Mouse (Mus musculus) layer of hippocampus, postnatal 36 days (tissue): Measurements from ENCODE around the gene Coro2a. TPM values are rescaled to one million over a fixed set of nuclear protein-coding genes. Genes with fewer than 3 reads are reported as not detected.
"Not testable (repeated sequence)": the region's sequence is repeated elsewhere in the genome, so short reads cannot be mapped to it uniquely, and the experiment has no call there.

ENCODE experiments used
- DNase-seq, 2 experiments: peaks; one replicate each; pipeline ENCODE4 v3.0.0; 2022
- total RNA-seq, 2 experiments: library from RNA; stranded (reverse); gene quantifications; 2 replicates each; pipeline ENCODE4 v1.2.3; 2021

The Coro2a gene
- total RNA-seq = 10 to 100 TPM; 16.0 to 17.0 TPM

- DNase-seq = peak; percentile 86 to 89
Measured at GRCm38 (mm10) chr4:46601844-46602423, at the start of gene Coro2a. Gene Coro2a, minus strand, starts transcription at chr4:46602202.

- peak; percentile 92 to 93 for DNase-seq
Measured at GRCm38 (mm10) chr4:46650086-46650753, 48.2 kb upstream of the Coro2a start, which contains the start of gene Tbc1d2. Gene Tbc1d2, minus strand, starts transcription at chr4:46650209.

- no peak for DNase-seq
Measured at GRCm38 (mm10) chr4:46649161-46649560, 47.2 kb upstream of the Coro2a start.

DNA sequence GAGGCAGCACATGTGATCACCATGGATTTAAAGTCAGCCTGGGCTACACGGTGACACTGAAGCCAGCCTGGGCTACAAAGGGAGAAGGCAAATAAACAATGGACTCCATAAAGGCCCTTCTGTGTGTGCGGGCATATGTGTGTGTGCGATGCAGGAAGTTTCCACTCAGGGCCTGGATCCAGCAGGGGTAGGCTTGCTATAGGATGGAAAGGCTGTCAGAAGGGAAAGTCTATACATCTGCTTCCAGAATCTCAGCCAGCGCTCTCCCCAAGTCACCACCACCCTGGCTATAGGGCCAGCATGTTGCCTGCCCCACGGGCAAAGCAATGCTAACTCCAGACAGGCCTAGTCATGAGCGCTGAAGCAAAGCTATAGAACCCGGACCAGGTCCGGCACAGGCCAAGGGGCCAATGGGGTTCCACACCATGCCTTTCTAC, 41.7 kb upstream of the Coro2a start:
- no peak for DNase-seq

DNA sequence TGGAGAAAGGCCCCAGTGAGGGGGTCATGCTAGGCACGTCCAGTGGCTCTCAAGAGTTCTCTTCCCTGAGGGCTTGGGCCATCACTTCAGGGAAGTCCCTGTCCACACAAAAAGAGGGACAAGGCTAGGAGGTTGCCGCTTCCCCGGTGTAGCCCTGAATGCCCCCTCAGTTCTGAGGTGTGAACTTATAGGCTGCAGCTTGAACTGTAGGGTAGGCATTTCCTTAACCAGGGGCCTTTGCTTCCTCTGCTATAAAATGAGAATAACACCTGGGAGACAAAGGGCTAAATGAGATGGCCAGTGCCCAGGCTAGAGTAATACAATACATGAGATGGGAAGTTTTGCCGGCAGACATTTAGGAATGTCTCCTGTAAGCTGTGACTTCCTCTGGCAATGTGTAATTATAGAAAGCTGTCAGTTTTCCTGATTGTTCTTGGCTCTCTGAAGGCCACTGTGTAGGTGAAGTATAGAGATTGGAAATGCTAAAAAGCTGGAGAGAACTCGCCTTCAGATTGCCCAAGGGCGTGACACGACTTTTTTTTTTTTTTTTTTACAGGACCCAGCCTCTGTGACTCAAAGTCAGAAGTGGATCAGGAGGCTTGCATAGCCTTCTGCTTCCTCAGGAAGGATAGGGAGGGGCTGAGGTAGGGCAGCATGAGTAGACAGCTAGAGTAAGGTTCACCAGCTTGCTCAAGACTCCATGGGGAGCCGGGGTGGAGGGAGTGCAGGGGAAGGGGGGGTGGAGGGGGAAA, 41.1 kb upstream of the Coro2a start:
- no peak for DNase-seq

DNA sequence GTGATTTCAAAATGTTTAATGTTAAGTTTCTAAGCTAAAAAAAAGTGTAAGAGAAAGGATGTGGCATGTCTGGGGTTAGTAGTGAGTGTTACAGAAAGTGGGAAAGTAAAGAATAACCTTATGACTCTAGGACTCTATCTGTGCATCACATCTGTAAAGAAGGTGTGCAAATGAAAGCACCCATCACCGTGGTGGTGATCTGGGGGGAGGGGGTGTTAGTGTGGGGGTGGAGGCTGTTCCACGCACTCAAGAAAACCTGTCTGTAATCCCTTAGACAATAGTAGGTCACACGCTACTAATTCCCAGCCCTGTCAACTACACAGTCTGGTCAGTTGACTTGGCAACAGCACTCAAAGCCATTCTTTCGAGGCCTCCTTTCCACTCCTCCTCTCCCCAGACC, 39.3 kb upstream of the Coro2a start:
- DNase-seq = no peak

GRCm38 (mm10) chr4:46639866-46640265, 37.9 kb upstream of the Coro2a start:
- no peak for DNase-seq

DNA sequence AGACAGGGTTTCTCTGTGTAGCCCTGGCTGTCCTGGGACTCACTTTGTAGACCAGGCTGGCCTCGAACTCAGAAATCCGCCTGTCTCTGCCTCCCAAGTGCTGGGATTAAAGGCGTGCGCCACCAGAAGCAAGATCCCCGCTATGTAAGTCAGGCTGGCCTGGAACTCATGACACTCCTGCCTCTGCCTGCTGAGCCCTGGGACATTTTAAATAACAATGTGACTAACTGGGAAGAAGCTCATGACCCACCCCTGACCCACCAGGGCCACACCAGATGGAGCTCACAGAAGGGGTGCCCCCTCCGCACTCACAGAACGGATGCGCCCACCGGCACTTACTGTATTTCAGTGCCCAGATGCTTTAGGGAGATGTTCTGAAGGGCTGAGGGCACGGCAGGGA, 35.2 kb upstream of the Coro2a start:
- not testable (repeated sequence) for DNase-seq

DNA sequence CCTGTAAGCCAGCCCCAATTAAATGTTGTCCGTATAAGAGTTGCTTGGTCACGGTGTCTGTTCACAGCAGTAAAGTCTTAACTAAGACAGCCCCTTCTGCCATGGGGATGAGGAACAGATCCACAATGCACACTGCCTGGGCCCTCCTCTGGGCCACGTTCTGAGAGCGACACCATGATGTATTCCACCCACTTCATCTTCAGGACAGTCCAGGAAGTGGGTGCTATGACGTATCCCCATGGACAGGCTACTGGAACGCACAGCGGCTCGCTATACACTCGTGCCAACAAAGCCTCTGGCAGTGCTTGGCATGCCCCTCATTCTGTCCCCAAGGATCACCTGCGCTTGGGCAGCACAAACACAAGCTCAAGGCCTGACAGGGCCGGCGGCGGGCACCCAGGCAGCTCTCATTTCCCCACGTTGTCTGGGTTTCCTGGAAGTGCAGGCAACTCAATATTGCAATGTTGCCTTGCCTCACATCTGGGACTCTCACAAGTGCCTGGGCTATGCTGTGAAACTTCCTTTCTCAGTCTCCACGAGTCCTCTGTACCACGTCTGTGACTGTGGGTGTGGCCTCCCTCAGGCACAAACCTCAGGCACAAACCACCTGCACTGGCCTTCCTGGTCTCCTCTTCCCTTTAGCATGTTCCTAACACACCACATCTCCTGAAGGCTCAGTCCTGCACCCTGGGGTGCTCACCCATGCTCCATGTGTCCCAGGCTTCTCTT, 33.9 kb upstream of the Coro2a start:
- DNase-seq = no peak

- no peak for DNase-seq
Measured at GRCm38 (mm10) chr4:46634881-46635280, 32.9 kb upstream of the Coro2a start.

GRCm38 (mm10) chr4:46633565-46633964, 31.6 kb upstream of the Coro2a start:
- DNase-seq = not testable (repeated sequence)

DNA sequence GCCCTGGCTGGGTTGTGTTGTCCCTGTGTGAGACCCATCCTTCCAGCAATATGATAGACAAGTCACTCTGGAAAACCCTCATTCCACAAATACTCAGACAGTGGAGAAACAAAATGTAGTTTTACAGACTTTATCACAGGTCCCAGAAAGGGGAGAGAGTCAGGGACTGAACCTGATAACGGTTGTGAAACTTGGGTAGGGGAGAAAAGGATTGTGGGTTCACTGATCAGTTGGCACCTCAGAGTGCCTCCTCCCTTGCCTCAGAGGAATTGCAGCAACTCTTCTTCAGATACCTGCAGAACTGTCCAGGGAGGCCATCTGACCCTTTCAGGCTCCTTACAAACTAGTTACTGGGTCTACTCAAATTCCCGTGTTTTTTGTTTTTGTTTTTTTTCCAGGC, 30.5 kb upstream of the Coro2a start:
- no peak for DNase-seq

DNA sequence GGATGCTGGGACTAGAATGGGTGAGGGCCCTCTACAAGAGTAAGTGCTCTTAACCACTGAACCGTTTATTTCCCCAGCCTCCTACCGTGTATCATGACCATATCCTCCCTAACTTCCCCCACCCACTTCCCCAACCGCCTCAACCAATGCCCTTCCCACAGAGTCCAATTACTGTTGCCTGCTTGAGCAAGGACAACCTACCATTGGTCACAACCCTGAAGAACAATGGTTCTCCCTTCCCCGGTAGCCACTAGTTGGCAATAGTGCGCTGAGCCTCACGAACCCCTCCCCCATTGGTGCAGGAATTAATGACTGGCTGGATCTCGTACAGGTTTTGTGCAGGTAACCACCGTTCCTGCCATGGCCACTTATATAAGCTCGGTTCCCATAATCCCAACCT, 28.4 kb upstream of the Coro2a start:
- no peak for DNase-seq

DNA sequence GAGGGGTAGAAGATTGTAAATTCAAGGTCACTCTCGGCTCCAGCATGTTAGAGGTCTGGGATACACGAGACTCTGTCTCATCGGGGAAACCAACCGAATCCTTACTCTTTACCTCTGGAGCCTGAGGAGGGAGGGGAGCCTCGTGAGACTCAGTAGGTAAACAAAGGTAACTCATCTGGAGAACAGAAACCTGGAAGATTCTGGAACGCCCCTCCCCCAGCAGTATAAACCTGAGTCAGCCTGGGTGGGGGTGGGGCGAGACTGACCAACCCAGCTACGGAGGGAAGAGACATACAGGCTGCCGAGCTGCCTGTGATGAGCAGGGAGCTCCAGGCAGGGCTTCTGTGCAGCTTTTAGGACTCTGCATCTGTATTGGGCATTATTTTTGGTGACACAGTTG, 26.9 kb upstream of the Coro2a start:
- no peak for DNase-seq

DNA sequence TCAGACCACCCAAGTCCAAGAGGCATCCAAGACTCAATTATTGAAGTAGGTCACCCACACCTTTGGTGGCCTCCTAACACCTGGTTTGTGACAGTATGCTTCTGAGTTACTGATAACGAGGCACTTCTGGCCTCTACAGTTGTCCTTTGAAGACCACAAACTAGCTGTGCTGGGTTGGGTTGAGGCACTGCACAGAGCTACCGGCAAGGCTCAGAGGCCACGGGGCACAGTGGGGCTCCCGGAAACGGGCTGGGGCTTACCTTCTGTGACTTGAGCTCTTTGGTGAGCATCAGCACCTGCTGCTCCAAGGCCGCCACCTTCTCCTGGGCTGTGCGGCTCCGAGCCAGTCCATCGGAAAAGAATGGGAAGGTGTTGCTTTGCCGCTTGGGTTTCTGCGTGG, 26.1 kb upstream of the Coro2a start:
- no peak for DNase-seq

DNA sequence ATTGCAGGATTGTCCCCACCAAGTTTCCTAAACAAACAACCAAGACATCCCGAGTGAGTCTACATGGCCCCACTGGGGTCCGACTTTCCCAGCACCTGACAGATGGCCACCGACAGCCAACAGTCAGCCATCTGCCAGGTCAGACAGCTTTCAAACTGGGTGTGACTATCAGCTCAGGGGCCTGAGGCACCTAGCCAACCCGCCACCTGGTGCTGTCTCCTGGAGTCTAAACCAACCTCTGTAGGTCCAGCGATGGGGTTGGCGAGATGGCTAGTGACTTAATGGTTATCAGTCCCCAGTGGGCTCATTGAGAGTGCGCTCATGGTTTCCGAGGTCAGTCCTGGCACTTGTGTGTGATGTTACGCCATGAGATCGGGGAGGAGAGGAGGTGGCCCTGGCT, 23.1 kb upstream of the Coro2a start:
- no peak for DNase-seq

DNA sequence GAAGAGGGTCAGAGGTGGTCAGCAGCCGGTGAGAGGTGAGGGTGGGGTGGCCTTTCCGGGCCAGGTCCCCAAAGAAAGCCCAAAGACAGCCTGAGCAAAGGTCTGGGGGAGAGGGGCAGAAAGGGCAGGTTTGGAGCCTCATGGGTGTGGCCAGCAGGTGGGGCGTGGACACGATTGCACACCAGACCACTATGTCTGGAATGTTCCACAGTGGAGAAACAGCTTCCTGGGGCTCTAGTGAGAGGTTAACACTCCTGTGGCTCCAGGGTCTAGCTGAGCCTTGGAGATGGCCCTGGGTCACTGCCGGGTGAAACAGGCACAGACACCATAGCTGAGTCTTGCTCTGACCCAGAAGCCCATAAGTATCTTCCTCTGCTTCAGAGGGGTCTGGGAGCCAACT, 21.0 kb upstream of the Coro2a start:
- DNase-seq = no peak

- DNase-seq = no peak
Measured at GRCm38 (mm10) chr4:46620946-46621345, 18.9 kb upstream of the Coro2a start.

DNA sequence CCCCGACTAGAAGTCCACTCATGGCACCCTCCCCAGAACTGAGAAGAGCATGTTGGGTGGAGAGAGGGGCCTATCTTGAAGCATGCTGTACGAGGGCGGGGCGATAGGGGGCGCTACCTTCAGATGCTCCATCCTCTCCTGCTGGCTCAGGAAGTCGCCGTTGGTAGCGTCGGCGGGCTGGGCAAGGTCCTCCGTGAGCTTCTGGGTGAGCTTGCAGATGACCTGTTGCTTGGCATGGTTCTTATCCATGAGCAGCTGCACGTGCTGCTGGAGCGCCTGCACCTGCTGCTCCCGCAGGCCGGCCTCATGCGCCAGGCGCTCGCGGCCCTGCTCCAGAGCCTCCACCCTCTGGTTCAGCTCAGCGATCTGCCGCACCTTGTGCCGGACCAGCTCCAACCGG, 18.3 kb upstream of the Coro2a start:
- DNase-seq = no peak

- DNase-seq = no peak
Measured at GRCm38 (mm10) chr4:46618196-46618817, 16.3 kb upstream of the Coro2a start.

GRCm38 (mm10) chr4:46617408-46617807, 15.4 kb upstream of the Coro2a start:
- DNase-seq = no peak

DNA sequence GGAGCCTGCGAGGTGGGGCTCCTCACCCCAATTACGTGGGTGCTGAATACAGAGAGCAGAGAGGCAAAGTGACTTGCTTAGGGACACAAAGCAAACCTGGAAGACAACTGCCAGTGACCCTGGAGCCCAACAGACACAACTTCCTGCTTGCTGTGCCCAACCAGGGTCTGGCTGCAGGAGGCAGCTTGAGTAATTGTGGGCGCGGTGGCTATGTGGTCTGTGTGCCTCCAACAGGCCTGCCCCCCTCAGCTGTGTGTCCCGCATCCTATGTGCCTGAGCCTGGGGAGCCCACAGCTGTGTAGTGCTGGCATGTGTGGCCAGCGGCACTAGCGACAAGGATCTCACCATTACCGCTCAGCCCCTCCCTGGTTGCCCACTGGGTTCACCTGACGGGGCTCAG, 12.6 kb upstream of the Coro2a start:
- DNase-seq = no peak

- no peak for DNase-seq
Measured at GRCm38 (mm10) chr4:46613618-46614017, 11.6 kb upstream of the Coro2a start.
